Mouse (Mus musculus): Measurements from ENCODE around the gene Kdelc1. TPM values are rescaled to one million over a fixed set of nuclear protein-coding genes. Genes with fewer than 3 reads are reported as not detected.

Gene Kdelc1
- total RNA-seq (2021) (10 to 100 TPM; 18.1 to 20.3 TPM), polyA plus RNA-seq (2012; rRNA removed) (14.9 and 20.7 TPM in 2 replicates)
- long read RNA-seq, transcript Kdelc1-202 (10 exons, 2,359 nt), result major isoform, 27 of 30 reads
- long read RNA-seq, partial matches to known transcripts, result 0 of 30 reads
- long read RNA-seq, other reads (novel, unspliced or antisense), result 0 of 30 reads

DNA sequence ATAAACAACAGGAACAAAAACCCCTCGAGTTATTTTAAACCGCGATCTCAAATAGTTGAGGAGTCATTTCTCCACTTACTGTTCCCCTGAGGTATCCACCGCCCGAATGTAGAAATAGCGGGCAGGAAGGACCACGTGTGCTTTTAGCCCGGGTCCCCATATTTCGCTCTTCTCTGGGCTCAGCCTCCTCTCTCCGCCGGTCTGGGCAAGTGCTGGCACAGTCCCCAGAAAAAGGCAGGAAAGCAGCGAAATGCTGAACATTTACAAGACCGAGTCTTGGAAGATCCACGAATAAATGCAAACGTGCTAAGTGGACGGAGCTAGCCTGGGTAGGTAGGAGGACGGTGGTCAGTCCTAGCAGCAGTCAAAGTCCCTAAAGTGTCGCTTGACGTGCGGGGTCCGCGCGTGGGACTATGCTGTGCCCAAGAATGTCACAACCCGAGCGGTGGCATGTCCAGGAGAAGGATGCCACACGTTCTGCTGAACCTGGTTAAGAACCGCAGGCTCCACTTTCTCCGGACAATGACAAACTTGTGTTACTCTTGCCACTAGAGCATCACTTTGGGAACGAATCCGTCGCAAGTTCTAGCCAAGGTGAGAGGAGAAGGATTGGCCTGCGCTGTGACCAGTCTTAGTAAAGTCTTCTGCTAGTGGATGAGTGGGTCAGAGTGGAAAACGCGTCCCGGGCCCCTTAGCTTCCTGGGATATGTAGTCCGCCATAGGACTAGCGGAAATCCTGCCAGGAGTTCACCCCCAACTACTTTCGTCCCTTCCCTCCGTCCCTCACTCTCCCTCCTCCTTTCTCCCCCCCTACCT lies at the start of gene Kdelc1, which contains the start of gene Bivm:
TSS of gene Kdelc1 (minus strand) at position 570 of the 816 bp plus-strand sequence.
TSS of gene Bivm (plus strand) at position 719 of the 816 bp plus-strand sequence.
- Histone ChIP-seq H3K27ac (peak within 1 kb of the TSS; percentile 93), H3K36me3 (ENCODE audit: control insufficient read depth, insufficient read depth, low read length) (no peaks in the 10 kb centered on the region; the same call in none of the 2 replicates), H3K27me3 (ENCODE audit: control insufficient read depth, insufficient read depth, low read length) (no peaks in the 10 kb centered on the region), H3K79me2 (replicated peaks; ENCODE audit: control insufficient read depth, insufficient read depth, low read length) (no peaks in the 10 kb centered on the region), H3K9ac (ENCODE audit: low read depth, low read length) (peak within 1 kb of the TSS; percentile 80), H3K4me1 (ENCODE audit: control insufficient read depth, insufficient read depth, low read length) (no peaks in the 10 kb centered on the region), H3K4me3 (peak within 1 kb of the TSS; percentile 79)
- DNase-seq, result peak; percentile 80 to 91
- intact Hi-C loops (cut with DNase I), result no loop called here
- TF ChIP-seq EP300 (IDR thresholded peaks at IDR 0.05; ENCODE audit: insufficient read depth, low read depth, low read length) (no peak), CTCF (IDR thresholded peaks at IDR 0.05) (peak; percentile 13; the same call in 1 of the 2 replicates), POLR2A (IDR thresholded peaks at IDR 0.05; ENCODE audit: insufficient read depth, low read depth, low read length) (peak; percentile 88)
- WGBS, result under 1% methylated on average over 39 of the region's 39 CpGs

DNA sequence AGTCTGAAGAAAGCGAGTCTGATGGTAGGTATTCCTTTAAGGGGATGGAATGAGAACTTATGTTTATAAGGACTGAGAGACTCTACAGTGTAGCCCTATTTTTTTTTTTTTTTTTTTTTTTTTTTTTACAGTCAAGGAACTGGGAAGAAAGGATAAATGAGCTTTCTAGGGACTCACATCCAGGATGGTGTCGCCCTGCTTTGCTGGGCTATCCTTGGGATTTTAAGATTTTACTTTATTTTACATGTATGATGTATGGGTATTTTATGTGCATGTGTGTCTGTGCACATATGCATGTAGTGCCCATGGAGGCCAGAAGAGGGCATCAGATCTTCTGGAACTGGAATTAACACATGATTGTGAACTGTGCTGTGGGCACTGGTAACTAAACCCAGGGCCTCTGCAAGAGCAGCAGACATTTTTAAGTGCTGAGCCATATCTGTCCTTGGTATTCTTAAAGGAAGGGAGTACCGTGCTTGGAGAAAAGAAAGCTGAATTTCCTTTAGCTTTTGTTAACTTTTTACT lies 49.3 kb upstream of the Kdelc1 start:
- TF ChIP-seq EP300 (IDR thresholded peaks at IDR 0.05; ENCODE audit: insufficient read depth, low read depth, low read length) (no peak), CTCF (IDR thresholded peaks at IDR 0.05) (peak; percentile 38), POLR2A (IDR thresholded peaks at IDR 0.05; ENCODE audit: insufficient read depth, low read depth, low read length) (no peak)
- intact Hi-C loops (cut with DNase I), result no loop called here
- Histone ChIP-seq H3K4me1 (ENCODE audit: control insufficient read depth, insufficient read depth, low read length) (no peaks in the 10 kb centered on the region), H3K36me3 (ENCODE audit: control insufficient read depth, insufficient read depth, low read length) (no peaks in the 10 kb centered on the region; the same call in 1 of the 2 replicates), H3K9ac (ENCODE audit: low read depth, low read length) (no peak overlapping the region), H3K27me3 (ENCODE audit: control insufficient read depth, insufficient read depth, low read length) (no peaks in the 10 kb centered on the region), H3K4me3 (no peak overlapping the region), H3K79me2 (replicated peaks; ENCODE audit: control insufficient read depth, insufficient read depth, low read length) (no peaks in the 10 kb centered on the region), H3K27ac (no peak overlapping the region)
- 93% methylated on average over 3 of the region's 3 CpGs for WGBS
- DNase-seq, result no peak

DNA sequence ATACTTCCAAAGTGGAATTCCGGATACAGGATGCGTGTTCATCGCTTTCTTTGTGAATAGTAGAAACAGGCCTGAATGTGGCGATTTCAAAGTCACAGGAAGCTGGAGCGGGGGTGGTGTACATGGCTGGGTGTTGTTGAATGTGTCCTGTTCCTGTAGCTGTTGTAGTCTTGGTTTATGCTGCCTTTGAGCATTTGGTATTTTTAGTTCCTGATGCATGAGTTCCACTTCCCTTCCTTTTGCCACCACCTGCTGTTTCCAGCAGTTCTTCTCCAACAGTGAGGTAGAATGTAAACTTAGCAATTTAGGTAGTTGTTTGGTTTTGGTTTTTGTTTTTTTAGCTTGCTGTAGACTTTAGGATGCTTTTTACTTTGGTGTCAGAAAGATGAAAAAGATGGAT lies 43.8 kb upstream of the Kdelc1 start:
- H3K27me3 ChIP-seq (ENCODE audit: control insufficient read depth, insufficient read depth, low read length), result no peaks in the 10 kb centered on the region
- DNase-seq, result no peak
- H3K9ac ChIP-seq (ENCODE audit: low read depth, low read length), result no peak overlapping the region
- intact Hi-C loops (cut with DNase I), result no loop called here
- 71% methylated on average over 5 of the region's 5 CpGs for WGBS
- TF ChIP-seq CTCF (IDR thresholded peaks at IDR 0.05) (no peak), POLR2A (IDR thresholded peaks at IDR 0.05; ENCODE audit: insufficient read depth, low read depth, low read length) (no peak), EP300 (IDR thresholded peaks at IDR 0.05; ENCODE audit: insufficient read depth, low read depth, low read length) (no peak)
- H3K27ac ChIP-seq, result no peak overlapping the region
- no peaks in the 10 kb centered on the region for H3K79me2 ChIP-seq (replicated peaks; ENCODE audit: control insufficient read depth, insufficient read depth, low read length)
- no peak overlapping the region for H3K4me3 ChIP-seq
- no peaks in the 10 kb centered on the region for H3K4me1 ChIP-seq (ENCODE audit: control insufficient read depth, insufficient read depth, low read length)
- peaks cover 9% of the 10 kb centered on the region for H3K36me3 ChIP-seq (ENCODE audit: control insufficient read depth, insufficient read depth, low read length)

DNA sequence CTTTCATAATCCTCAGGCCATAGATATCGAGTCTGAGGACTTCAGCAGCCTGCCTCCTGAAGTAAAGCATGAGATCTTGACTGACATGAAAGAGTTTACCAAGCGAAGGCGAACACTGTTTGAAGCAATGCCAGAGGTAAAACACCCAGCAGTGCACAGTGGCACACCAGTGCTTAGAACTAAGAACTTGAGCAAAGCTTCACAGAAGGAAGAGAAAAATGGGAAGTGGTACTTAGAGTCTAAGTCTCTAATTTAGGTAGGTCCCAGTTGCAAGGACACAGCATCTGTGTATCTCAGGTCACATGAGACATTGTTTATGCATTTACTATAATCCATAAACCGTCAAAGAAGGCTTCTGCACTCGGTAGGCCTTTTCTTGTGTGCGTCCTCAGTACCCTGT lies 43.2 kb upstream of the Kdelc1 start:
- TF ChIP-seq POLR2A (IDR thresholded peaks at IDR 0.05; ENCODE audit: insufficient read depth, low read depth, low read length) (no peak), EP300 (IDR thresholded peaks at IDR 0.05; ENCODE audit: insufficient read depth, low read depth, low read length) (no peak), CTCF (IDR thresholded peaks at IDR 0.05) (no peak)
- Histone ChIP-seq H3K36me3 (ENCODE audit: control insufficient read depth, insufficient read depth, low read length) (peaks cover 9% of the 10 kb centered on the region), H3K9ac (ENCODE audit: low read depth, low read length) (no peak overlapping the region), H3K79me2 (replicated peaks; ENCODE audit: control insufficient read depth, insufficient read depth, low read length) (no peaks in the 10 kb centered on the region), H3K27me3 (ENCODE audit: control insufficient read depth, insufficient read depth, low read length) (no peaks in the 10 kb centered on the region), H3K4me1 (ENCODE audit: control insufficient read depth, insufficient read depth, low read length) (no peaks in the 10 kb centered on the region), H3K27ac (no peak overlapping the region), H3K4me3 (no peak overlapping the region)
- intact Hi-C loops (cut with DNase I), result no loop called here
- no peak for DNase-seq
- WGBS, result 90% methylated on average over 6 of the region's 6 CpGs

DNA sequence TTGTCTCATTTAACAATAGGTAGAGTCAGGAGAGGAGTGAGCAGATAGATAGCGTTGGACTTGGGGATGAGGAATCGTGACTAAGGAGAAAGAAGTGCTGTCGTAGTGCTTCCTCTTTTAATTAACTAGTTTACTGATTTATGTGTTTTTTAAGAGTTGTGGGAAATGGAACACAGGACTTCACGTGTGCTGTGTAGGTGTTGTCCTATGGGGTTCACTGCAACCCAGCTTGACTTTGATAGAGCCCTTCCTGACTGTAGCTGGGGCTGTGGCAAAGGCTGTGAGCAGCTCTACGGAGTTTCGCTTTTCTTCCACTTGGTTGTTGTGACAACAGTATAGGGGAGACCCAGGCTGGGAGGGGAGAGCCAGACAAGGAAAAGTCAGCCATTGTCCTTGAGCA lies 39.7 kb upstream of the Kdelc1 start:
- Histone ChIP-seq H3K79me2 (replicated peaks; ENCODE audit: control insufficient read depth, insufficient read depth, low read length) (no peaks in the 10 kb centered on the region), H3K4me1 (ENCODE audit: control insufficient read depth, insufficient read depth, low read length) (no peaks in the 10 kb centered on the region), H3K4me3 (no peak overlapping the region), H3K27me3 (ENCODE audit: control insufficient read depth, insufficient read depth, low read length) (no peaks in the 10 kb centered on the region), H3K27ac (no peak overlapping the region), H3K36me3 (ENCODE audit: control insufficient read depth, insufficient read depth, low read length) (peaks cover 9% of the 10 kb centered on the region), H3K9ac (ENCODE audit: low read depth, low read length) (no peak overlapping the region)
- intact Hi-C loops (cut with DNase I), result no loop called here
- 86% methylated on average over 6 of the region's 6 CpGs for WGBS
- TF ChIP-seq CTCF (IDR thresholded peaks at IDR 0.05), result no peak
- no peak for TF ChIP-seq POLR2A (IDR thresholded peaks at IDR 0.05; ENCODE audit: insufficient read depth, low read depth, low read length)
- no peak for TF ChIP-seq EP300 (IDR thresholded peaks at IDR 0.05; ENCODE audit: insufficient read depth, low read depth, low read length)
- no peak for DNase-seq

Data from heart, adult 2 months (tissue).